Mouse (Mus musculus): ENCODE measurements around the gene Acsl1. TPM values are rescaled to one million over a fixed set of nuclear protein-coding genes. Genes with fewer than 3 reads are reported as not detected.

Gene Acsl1
- polyA plus RNA-seq, 1 experiment from 2014 or later, result 12.2 TPM

GRCm38 (mm10) chr8:46477747-46478458, 7.1 kb downstream of the Acsl1 start:
- Histone ChIP-seq H3K9me3 (no peaks in the 10 kb centered on the region), H3K27ac (no peak overlapping the region), H3K36me3 (no peaks in the 10 kb centered on the region), H3K4me1 (peaks cover 8% of the 10 kb centered on the region), H3K4me3 (no peak overlapping the region), H3K9ac (no peak overlapping the region), H3K4me2 (no peak overlapping the region), H3K27me3 (no peaks in the 10 kb centered on the region)
- WGBS, result 78% methylated on average over 9 of the region's 9 CpGs
- no peak for ATAC-seq (ENCODE audit: insufficient number of reproducible peaks, insufficient read depth, low FRiP score, low TSS enrichment, low read depth)

GRCm38 (mm10) chr8:46478783-46479182, 7.9 kb downstream of the Acsl1 start:
- H3K27me3 ChIP-seq, result no peaks in the 10 kb centered on the region
- no peak overlapping the region for H3K4me2 ChIP-seq
- H3K4me1 ChIP-seq, result peaks cover 8% of the 10 kb centered on the region
- H3K9me3 ChIP-seq, result no peaks in the 10 kb centered on the region
- H3K9ac ChIP-seq, result no peak overlapping the region
- H3K27ac ChIP-seq, result no peak overlapping the region
- no peaks in the 10 kb centered on the region for H3K36me3 ChIP-seq
- 89% methylated on average over 10 of the region's 10 CpGs for WGBS
- no peak overlapping the region for H3K4me3 ChIP-seq
- ATAC-seq (ENCODE audit: insufficient number of reproducible peaks, insufficient read depth, low FRiP score, low TSS enrichment, low read depth), result no peak

DNA sequence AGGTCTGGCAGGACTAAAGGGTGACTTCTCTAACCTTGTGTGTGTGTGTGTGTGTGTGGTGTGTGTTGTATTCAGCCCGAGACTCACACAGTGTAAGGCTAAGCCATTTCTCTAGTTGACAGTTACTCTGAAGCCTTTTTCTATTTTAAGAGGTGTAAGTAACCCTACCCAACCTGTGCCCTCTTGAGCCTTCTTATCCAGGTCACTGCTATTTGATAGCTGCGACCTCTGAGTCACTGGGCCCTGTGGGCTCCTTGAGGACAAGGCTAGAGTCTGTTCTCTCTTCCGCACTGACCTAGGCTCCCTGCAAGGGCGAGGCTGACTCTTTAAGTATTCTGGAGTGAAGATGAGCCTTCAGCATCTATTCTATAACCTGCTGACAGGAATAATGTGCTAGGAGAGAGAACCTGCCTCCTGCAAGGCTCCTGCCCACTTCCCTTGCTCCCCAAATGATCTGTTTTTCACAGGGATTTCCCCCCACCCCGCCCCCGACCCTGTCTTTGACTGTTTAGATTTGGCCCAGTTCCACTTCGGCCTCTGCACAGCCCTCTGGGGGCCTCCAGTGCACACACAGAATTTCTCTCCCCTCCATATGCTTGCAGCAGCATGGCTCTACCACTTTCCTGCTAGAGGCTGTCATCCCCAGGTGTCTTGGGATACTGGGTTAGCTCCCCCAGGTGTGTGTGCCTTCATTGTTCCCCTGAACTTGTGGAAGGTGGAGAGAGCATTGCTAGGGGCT, 9.1 kb downstream of the Acsl1 start:
- Histone ChIP-seq H3K4me1 (peaks cover 8% of the 10 kb centered on the region), H3K4me3 (no peak overlapping the region), H3K27me3 (no peaks in the 10 kb centered on the region), H3K9ac (0 out of 2 replicates have a peak overlapping the region, but pooled peaks have one; percentile 40), H3K9me3 (no peaks in the 10 kb centered on the region), H3K27ac (0 out of 2 replicates have a peak overlapping the region, but pooled peaks have one; percentile 16), H3K4me2 (no peak overlapping the region), H3K36me3 (no peaks in the 10 kb centered on the region)
- ATAC-seq (ENCODE audit: insufficient number of reproducible peaks, insufficient read depth, low FRiP score, low TSS enrichment, low read depth), result no peak
- WGBS, result 33% methylated on average over 7 of the region's 7 CpGs

DNA sequence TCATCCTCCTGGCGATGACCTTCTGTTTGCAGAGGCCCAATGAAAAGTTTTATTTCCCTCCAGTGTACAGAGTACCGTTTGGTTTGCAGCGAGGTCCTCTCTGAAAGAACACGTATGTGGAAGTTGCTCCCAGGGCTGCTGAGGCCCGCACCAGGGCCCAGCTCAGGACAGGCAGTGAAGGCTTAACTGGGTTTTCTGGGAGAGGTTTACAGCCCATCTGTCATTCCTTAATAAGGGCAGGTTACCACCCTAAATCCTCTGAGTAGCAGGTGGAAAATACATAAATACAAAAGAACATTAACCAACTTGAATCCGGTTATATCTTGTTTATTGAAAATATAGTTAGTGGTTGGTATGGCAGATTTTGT, 9.7 kb downstream of the Acsl1 start:
- Histone ChIP-seq H3K4me2 (no peak overlapping the region), H3K9ac (0 out of 2 replicates have a peak overlapping the region, but pooled peaks have one; percentile 40), H3K9me3 (no peaks in the 10 kb centered on the region), H3K27me3 (no peaks in the 10 kb centered on the region), H3K27ac (0 out of 2 replicates have a peak overlapping the region, but pooled peaks have one; percentile 16), H3K4me1 (peaks cover 8% of the 10 kb centered on the region), H3K4me3 (no peak overlapping the region), H3K36me3 (no peaks in the 10 kb centered on the region)
- 69% methylated on average over 6 of the region's 6 CpGs for WGBS
- no peak for ATAC-seq (ENCODE audit: insufficient number of reproducible peaks, insufficient read depth, low FRiP score, low TSS enrichment, low read depth)

DNA sequence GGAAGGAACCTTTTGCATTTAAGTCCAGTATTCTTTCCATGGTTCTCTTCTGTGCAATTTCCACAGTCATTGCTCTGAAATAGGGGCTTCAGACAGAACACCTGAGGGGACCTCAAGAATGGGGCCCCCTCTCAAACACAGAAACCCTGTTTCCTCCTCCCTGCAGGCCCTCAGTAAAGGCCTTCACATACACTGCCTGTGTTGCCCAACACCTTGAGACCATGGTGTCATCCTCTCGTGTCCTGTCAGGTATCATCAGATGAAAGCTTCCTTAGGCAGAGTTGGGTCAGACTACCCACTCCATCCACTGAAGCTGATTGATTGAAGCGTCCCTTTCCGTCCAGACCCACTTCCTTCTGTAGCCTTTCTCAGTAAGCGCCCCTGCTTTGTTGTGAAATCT, 11.9 kb downstream of the Acsl1 start:
- H3K9me3 ChIP-seq, result no peaks in the 10 kb centered on the region
- no peaks in the 10 kb centered on the region for H3K27me3 ChIP-seq
- no peaks in the 10 kb centered on the region for H3K36me3 ChIP-seq
- H3K4me2 ChIP-seq, result no peak overlapping the region
- no peak overlapping the region for H3K27ac ChIP-seq
- 90% methylated on average over 4 of the region's 4 CpGs for WGBS
- no peak for ATAC-seq (ENCODE audit: insufficient number of reproducible peaks, insufficient read depth, low FRiP score, low TSS enrichment, low read depth)
- peaks cover 11% of the 10 kb centered on the region for H3K4me1 ChIP-seq
- no peak overlapping the region for H3K9ac ChIP-seq
- no peak overlapping the region for H3K4me3 ChIP-seq

DNA sequence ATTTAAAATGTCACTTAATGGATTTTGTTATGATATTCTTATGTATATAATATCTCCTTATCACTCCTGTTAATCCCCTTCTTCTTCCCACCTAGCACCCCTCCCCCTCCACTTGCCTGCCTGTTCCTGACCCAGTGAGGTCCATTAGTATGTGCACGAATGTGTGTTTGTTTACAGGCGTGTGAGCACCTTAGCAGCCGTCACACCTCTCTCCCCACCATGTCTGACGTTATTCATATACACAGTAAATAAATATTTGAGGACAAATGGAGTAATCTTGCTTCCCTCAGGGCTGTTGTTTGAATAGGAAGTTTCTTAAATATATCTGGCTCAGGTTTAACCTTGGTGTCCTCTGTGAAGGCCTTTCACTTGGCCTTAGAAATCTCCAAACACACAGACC, 12.4 kb downstream of the Acsl1 start:
- Histone ChIP-seq H3K27me3 (no peaks in the 10 kb centered on the region), H3K27ac (no peak overlapping the region), H3K4me2 (no peak overlapping the region), H3K4me1 (peaks cover 15% of the 10 kb centered on the region), H3K9me3 (no peaks in the 10 kb centered on the region), H3K36me3 (no peaks in the 10 kb centered on the region), H3K4me3 (no peak overlapping the region), H3K9ac (no peak overlapping the region)
- WGBS, result 76% methylated on average over 4 of the region's 4 CpGs
- ATAC-seq (ENCODE audit: insufficient number of reproducible peaks, insufficient read depth, low FRiP score, low TSS enrichment, low read depth), result no peak

DNA sequence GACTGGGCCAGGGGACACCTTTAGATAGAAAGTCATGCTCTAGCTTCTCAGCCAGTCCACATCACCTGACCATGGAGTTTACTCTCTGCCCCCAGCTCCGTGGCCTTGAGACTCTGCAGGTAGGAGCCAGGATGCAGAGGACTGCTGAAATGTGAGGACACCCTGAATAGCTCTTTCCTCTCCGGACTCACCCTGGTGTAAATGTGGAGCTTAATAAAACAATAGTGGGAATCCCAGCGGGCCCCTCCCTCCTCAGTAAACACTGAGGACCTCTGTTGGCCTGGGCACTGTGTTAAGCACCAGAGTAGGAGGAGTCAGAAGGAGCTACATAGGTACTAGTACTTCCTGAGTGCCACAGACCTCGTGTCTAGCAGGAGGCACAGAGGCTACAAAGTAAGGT, 13.2 kb downstream of the Acsl1 start:
- H3K36me3 ChIP-seq, result no peaks in the 10 kb centered on the region
- WGBS, result 55% methylated on average over 4 of the region's 4 CpGs
- H3K9ac ChIP-seq, result no peak overlapping the region
- H3K27ac ChIP-seq, result no peak overlapping the region
- no peaks in the 10 kb centered on the region for H3K9me3 ChIP-seq
- H3K4me3 ChIP-seq, result no peak overlapping the region
- ATAC-seq (ENCODE audit: insufficient number of reproducible peaks, insufficient read depth, low FRiP score, low TSS enrichment, low read depth), result no peak
- H3K4me1 ChIP-seq, result peaks cover 24% of the 10 kb centered on the region
- no peak overlapping the region for H3K4me2 ChIP-seq
- no peaks in the 10 kb centered on the region for H3K27me3 ChIP-seq

DNA sequence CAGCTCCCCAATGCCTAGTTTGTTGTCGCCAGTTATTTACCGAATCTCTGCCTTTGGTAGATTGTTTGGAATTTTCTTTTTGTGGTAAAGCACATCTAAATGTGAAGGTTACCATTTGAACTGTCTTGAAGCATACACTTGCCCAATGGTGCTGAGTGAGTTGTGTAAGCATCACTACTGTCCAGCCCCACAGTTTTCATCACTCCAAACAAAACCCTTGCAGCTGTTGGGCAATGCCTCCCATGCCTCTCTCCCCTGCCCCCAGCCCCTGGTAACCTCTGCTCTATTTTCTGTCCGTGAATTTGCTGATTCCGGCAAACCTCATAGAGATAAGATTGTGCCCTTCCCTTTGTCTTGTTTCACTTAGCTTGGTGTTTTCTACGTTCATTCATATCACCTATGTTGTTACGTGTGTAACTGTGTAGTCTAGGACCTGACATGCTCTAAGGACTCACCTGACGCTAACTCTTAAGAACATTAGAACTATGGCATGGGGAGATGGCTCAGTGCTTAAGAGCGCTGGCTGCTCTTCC, 14.2 kb downstream of the Acsl1 start:
- H3K27me3 ChIP-seq, result no peaks in the 10 kb centered on the region
- no peak overlapping the region for H3K4me3 ChIP-seq
- no peak overlapping the region for H3K4me2 ChIP-seq
- H3K9ac ChIP-seq, result no peak overlapping the region
- H3K36me3 ChIP-seq, result no peaks in the 10 kb centered on the region
- no peak overlapping the region for H3K27ac ChIP-seq
- ATAC-seq (ENCODE audit: insufficient number of reproducible peaks, insufficient read depth, low FRiP score, low TSS enrichment, low read depth), result no peak
- H3K4me1 ChIP-seq, result peaks cover 23% of the 10 kb centered on the region
- WGBS, result 91% methylated on average over 8 of the region's 8 CpGs
- no peaks in the 10 kb centered on the region for H3K9me3 ChIP-seq

DNA sequence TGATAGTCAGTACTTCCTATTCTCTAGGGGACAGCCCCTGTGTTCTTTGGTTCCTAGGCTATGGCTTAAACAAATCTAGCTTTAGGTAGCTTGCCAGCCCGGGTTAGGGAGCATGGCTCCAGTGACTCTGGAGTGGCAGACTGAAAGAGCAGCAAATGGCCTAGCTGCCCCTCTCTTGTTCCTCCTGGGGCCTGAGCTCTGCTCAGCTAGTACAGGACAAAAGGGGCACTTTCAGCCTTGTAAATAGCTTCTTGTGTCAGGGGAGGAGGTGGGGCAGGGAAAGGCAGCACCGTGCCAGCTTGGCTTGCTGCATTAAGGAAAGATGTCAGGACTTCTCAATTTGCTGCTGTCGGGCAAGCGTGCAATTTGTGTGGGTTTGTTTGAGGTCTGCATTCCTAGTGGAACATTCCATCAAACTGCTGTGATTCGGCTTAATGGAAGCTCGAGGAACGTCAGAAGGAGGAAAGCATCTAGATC, 17.3 kb downstream of the Acsl1 start:
- H3K9me3 ChIP-seq, result no peaks in the 10 kb centered on the region
- ATAC-seq (ENCODE audit: insufficient number of reproducible peaks, insufficient read depth, low FRiP score, low TSS enrichment, low read depth), result peak; percentile 43; the same call in 1 of the 2 replicates
- H3K36me3 ChIP-seq, result no peaks in the 10 kb centered on the region
- H3K4me1 ChIP-seq, result peaks cover 20% of the 10 kb centered on the region
- H3K27me3 ChIP-seq, result no peaks in the 10 kb centered on the region
- H3K9ac ChIP-seq, result peak overlapping the region; percentile 21; the same call in 1 of the 2 replicates
- no peak overlapping the region for H3K4me3 ChIP-seq
- 13% methylated on average over 7 of the region's 7 CpGs for WGBS
- H3K4me2 ChIP-seq, result peak overlapping the region; percentile 35
- peak overlapping the region; percentile 69 for H3K27ac ChIP-seq

GRCm38 (mm10) chr8:46489196-46489595, 18.4 kb downstream of the Acsl1 start:
- Histone ChIP-seq H3K36me3 (no peaks in the 10 kb centered on the region), H3K9me3 (no peaks in the 10 kb centered on the region), H3K4me2 (peak overlapping the region; percentile 35; the same call in 1 of the 2 replicates), H3K27me3 (no peaks in the 10 kb centered on the region), H3K27ac (peak overlapping the region; percentile 69; the same call in 1 of the 2 replicates), H3K9ac (0 out of 2 replicates have a peak overlapping the region, but pooled peaks have one; percentile 51), H3K4me1 (peaks cover 20% of the 10 kb centered on the region), H3K4me3 (no peak overlapping the region)
- no peak for ATAC-seq (ENCODE audit: insufficient number of reproducible peaks, insufficient read depth, low FRiP score, low TSS enrichment, low read depth)
- WGBS, result 79% methylated on average over 1 of the region's 1 CpGs

DNA sequence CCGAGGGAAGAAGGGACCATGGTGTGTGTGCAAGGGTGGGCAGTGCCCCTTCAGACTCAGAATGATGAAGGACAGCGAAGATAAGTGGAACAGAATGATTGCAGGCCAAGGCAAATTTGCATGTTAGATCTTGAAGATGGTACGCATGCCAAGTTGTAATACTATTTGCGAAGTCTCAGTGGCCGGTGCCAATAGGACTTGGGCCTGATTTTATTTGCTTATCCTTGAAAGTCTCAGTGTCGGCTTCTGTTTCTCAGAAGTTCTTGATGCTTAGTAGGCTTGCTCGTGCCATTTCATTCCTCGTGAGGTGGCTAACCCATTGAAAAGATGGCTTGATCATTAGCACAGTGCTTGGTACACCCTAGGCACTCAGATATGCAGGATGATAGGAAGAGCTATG, 19.4 kb downstream of the Acsl1 start:
- WGBS, result 91% methylated on average over 8 of the region's 8 CpGs
- no peak overlapping the region for H3K4me2 ChIP-seq
- no peak for ATAC-seq (ENCODE audit: insufficient number of reproducible peaks, insufficient read depth, low FRiP score, low TSS enrichment, low read depth)
- H3K9ac ChIP-seq, result no peak overlapping the region
- no peak overlapping the region for H3K4me3 ChIP-seq
- H3K4me1 ChIP-seq, result peaks cover 20% of the 10 kb centered on the region
- H3K27me3 ChIP-seq, result no peaks in the 10 kb centered on the region
- no peaks in the 10 kb centered on the region for H3K9me3 ChIP-seq
- H3K27ac ChIP-seq, result no peak overlapping the region
- no peaks in the 10 kb centered on the region for H3K36me3 ChIP-seq
